Mouse (Mus musculus): ENCODE measurements around the gene Fam178b. TPM values are rescaled to one million over a fixed set of nuclear protein-coding genes. Genes with fewer than 3 reads are reported as not detected.

Gene Fam178b
- polyA plus RNA-seq, 1 experiment from 2014 or later: not detected

- Histone ChIP-seq H3K4me1 (replicated peaks; ENCODE audit: control insufficient read depth, insufficient read depth, low read length) (no peaks in the 10 kb centered on the region), H3K27me3 (ENCODE audit: control insufficient read depth, insufficient read depth, low read length) (no peaks in the 10 kb centered on the region), H3K4me3 (ENCODE audit: low read depth, low read length) (no peak overlapping the region), H3K9me3 (ENCODE audit: control insufficient read depth, low read length) (no peaks in the 10 kb centered on the region), H3K36me3 (ENCODE audit: control insufficient read depth, insufficient read depth, low read length) (no peaks in the 10 kb centered on the region), H3K9ac (ENCODE audit: low read length) (no peak overlapping the region), H3K27ac (ENCODE audit: low read depth, low read length) (no peak overlapping the region), H3K4me2 (ENCODE audit: low read depth, low read length, severe bottlenecking) (no peak overlapping the region)
- 90% methylated on average over 9 of the region's 9 CpGs for WGBS
- ATAC-seq (replicated peaks; ENCODE audit: low FRiP score) (no peak), DNase-seq (ENCODE audit: low spot score) (no peak)
These were observed 38.4 kb downstream of the Fam178b start for GRCm38 (mm10) chr1:36644615-36645007.

- no peaks in the 10 kb centered on the region for H3K27me3 ChIP-seq (ENCODE audit: control insufficient read depth, insufficient read depth, low read length)
- DNase-seq (ENCODE audit: low spot score): no peak
- H3K4me3 ChIP-seq (ENCODE audit: low read depth, low read length): no peak overlapping the region
- no peak overlapping the region for H3K27ac ChIP-seq (ENCODE audit: low read depth, low read length)
- ATAC-seq (replicated peaks; ENCODE audit: low FRiP score): no peak
- H3K4me2 ChIP-seq (ENCODE audit: low read depth, low read length, severe bottlenecking): no peak overlapping the region
- H3K36me3 ChIP-seq (ENCODE audit: control insufficient read depth, insufficient read depth, low read length): no peaks in the 10 kb centered on the region
- H3K9ac ChIP-seq (ENCODE audit: low read length): no peak overlapping the region
- WGBS: 89% methylated on average over 7 of the region's 7 CpGs
- no peaks in the 10 kb centered on the region for H3K9me3 ChIP-seq (ENCODE audit: control insufficient read depth, low read length)
- H3K4me1 ChIP-seq (replicated peaks; ENCODE audit: control insufficient read depth, insufficient read depth, low read length): no peaks in the 10 kb centered on the region
These were observed 38.9 kb downstream of the Fam178b start for GRCm38 (mm10) chr1:36643957-36644614.

- Histone ChIP-seq H3K9ac (ENCODE audit: low read length) (no peak overlapping the region), H3K4me3 (ENCODE audit: low read depth, low read length) (no peak overlapping the region), H3K27ac (ENCODE audit: low read depth, low read length) (no peak overlapping the region), H3K27me3 (ENCODE audit: control insufficient read depth, insufficient read depth, low read length) (no peaks in the 10 kb centered on the region), H3K4me1 (replicated peaks; ENCODE audit: control insufficient read depth, insufficient read depth, low read length) (no peaks in the 10 kb centered on the region), H3K4me2 (ENCODE audit: low read depth, low read length, severe bottlenecking) (no peak overlapping the region), H3K9me3 (ENCODE audit: control insufficient read depth, low read length) (no peaks in the 10 kb centered on the region), H3K36me3 (ENCODE audit: control insufficient read depth, insufficient read depth, low read length) (no peaks in the 10 kb centered on the region)
- ATAC-seq (replicated peaks; ENCODE audit: low FRiP score) (no peak), DNase-seq (ENCODE audit: low spot score) (no peak)
- WGBS: 80% methylated on average over 2 of the region's 2 CpGs
These were observed 47.0 kb downstream of the Fam178b start for GRCm38 (mm10) chr1:36635826-36636485.

- Histone ChIP-seq H3K27ac (ENCODE audit: low read depth, low read length) (no peak overlapping the region), H3K27me3 (ENCODE audit: control insufficient read depth, insufficient read depth, low read length) (no peaks in the 10 kb centered on the region), H3K36me3 (ENCODE audit: control insufficient read depth, insufficient read depth, low read length) (no peaks in the 10 kb centered on the region), H3K4me2 (ENCODE audit: low read depth, low read length, severe bottlenecking) (no peak overlapping the region), H3K9ac (ENCODE audit: low read length) (no peak overlapping the region), H3K4me3 (ENCODE audit: low read depth, low read length) (no peak overlapping the region), H3K9me3 (ENCODE audit: control insufficient read depth, low read length) (no peaks in the 10 kb centered on the region), H3K4me1 (replicated peaks; ENCODE audit: control insufficient read depth, insufficient read depth, low read length) (no peaks in the 10 kb centered on the region; the same call in 1 of the 2 replicates)
- peak; percentile 85 for DNase-seq (ENCODE audit: low spot score)
- WGBS: 14% methylated on average over 5 of the region's 5 CpGs
- ATAC-seq (replicated peaks; ENCODE audit: low FRiP score): peak; percentile 77
These were observed 48.0 kb downstream of the Fam178b start for GRCm38 (mm10) chr1:36634940-36635339.

GRCm38 (mm10) chr1:36633920-36634319 is 49.1 kb downstream of the Fam178b start:
- no peak overlapping the region for H3K4me2 ChIP-seq (ENCODE audit: low read depth, low read length, severe bottlenecking)
- H3K9ac ChIP-seq (ENCODE audit: low read length): no peak overlapping the region; the same call in 1 of the 2 replicates
- H3K4me1 ChIP-seq (replicated peaks; ENCODE audit: control insufficient read depth, insufficient read depth, low read length): no peaks in the 10 kb centered on the region; the same call in 1 of the 2 replicates
- ATAC-seq (replicated peaks; ENCODE audit: low FRiP score): no peak
- no peak for DNase-seq (ENCODE audit: low spot score)
- no peaks in the 10 kb centered on the region for H3K9me3 ChIP-seq (ENCODE audit: control insufficient read depth, low read length)
- H3K36me3 ChIP-seq (ENCODE audit: control insufficient read depth, insufficient read depth, low read length): no peaks in the 10 kb centered on the region
- WGBS: 65% methylated on average over 5 of the region's 5 CpGs
- no peaks in the 10 kb centered on the region for H3K27me3 ChIP-seq (ENCODE audit: control insufficient read depth, insufficient read depth, low read length)
- no peak overlapping the region for H3K27ac ChIP-seq (ENCODE audit: low read depth, low read length)
- H3K4me3 ChIP-seq (ENCODE audit: low read depth, low read length): no peak overlapping the region

- no peaks in the 10 kb centered on the region for H3K27me3 ChIP-seq (ENCODE audit: control insufficient read depth, insufficient read depth, low read length)
- DNase-seq (ENCODE audit: low spot score): no peak
- WGBS: 89% methylated on average over 1 of the region's 1 CpGs
- no peak overlapping the region for H3K27ac ChIP-seq (ENCODE audit: low read depth, low read length)
- H3K9ac ChIP-seq (ENCODE audit: low read length): no peak overlapping the region
- H3K9me3 ChIP-seq (ENCODE audit: control insufficient read depth, low read length): no peaks in the 10 kb centered on the region
- H3K4me3 ChIP-seq (ENCODE audit: low read depth, low read length): no peak overlapping the region
- no peak for ATAC-seq (replicated peaks; ENCODE audit: low FRiP score)
- no peak overlapping the region for H3K4me2 ChIP-seq (ENCODE audit: low read depth, low read length, severe bottlenecking)
- H3K4me1 ChIP-seq (replicated peaks; ENCODE audit: control insufficient read depth, insufficient read depth, low read length): no peaks in the 10 kb centered on the region; the same call in 1 of the 2 replicates
- H3K36me3 ChIP-seq (ENCODE audit: control insufficient read depth, insufficient read depth, low read length): no peaks in the 10 kb centered on the region
These were observed 50.1 kb downstream of the Fam178b start for GRCm38 (mm10) chr1:36632846-36633245.

GRCm38 (mm10) chr1:36632090-36632489 is 50.9 kb downstream of the Fam178b start:
- Histone ChIP-seq H3K4me1 (replicated peaks; ENCODE audit: control insufficient read depth, insufficient read depth, low read length) (no peaks in the 10 kb centered on the region; the same call in 1 of the 2 replicates), H3K27ac (ENCODE audit: low read depth, low read length) (no peak overlapping the region), H3K9ac (ENCODE audit: low read length) (no peak overlapping the region), H3K27me3 (ENCODE audit: control insufficient read depth, insufficient read depth, low read length) (no peaks in the 10 kb centered on the region), H3K9me3 (ENCODE audit: control insufficient read depth, low read length) (no peaks in the 10 kb centered on the region), H3K36me3 (ENCODE audit: control insufficient read depth, insufficient read depth, low read length) (no peaks in the 10 kb centered on the region), H3K4me3 (ENCODE audit: low read depth, low read length) (no peak overlapping the region), H3K4me2 (ENCODE audit: low read depth, low read length, severe bottlenecking) (no peak overlapping the region)
- no peak for ATAC-seq (replicated peaks; ENCODE audit: low FRiP score)
- WGBS: 90% methylated on average over 4 of the region's 4 CpGs
- no peak for DNase-seq (ENCODE audit: low spot score)

GRCm38 (mm10) chr1:36631391-36631790 is 51.6 kb downstream of the Fam178b start:
- DNase-seq (ENCODE audit: low spot score) (no peak), ATAC-seq (replicated peaks; ENCODE audit: low FRiP score) (no peak)
- Histone ChIP-seq H3K4me1 (replicated peaks; ENCODE audit: control insufficient read depth, insufficient read depth, low read length) (no peaks in the 10 kb centered on the region; the same call in 1 of the 2 replicates), H3K9me3 (ENCODE audit: control insufficient read depth, low read length) (no peaks in the 10 kb centered on the region), H3K27ac (ENCODE audit: low read depth, low read length) (no peak overlapping the region), H3K4me3 (ENCODE audit: low read depth, low read length) (no peak overlapping the region), H3K36me3 (ENCODE audit: control insufficient read depth, insufficient read depth, low read length) (no peaks in the 10 kb centered on the region), H3K27me3 (ENCODE audit: control insufficient read depth, insufficient read depth, low read length) (no peaks in the 10 kb centered on the region), H3K9ac (ENCODE audit: low read length) (no peak overlapping the region), H3K4me2 (ENCODE audit: low read depth, low read length, severe bottlenecking) (no peak overlapping the region)
- 58% methylated on average over 4 of the region's 4 CpGs for WGBS
